Mouse (Mus musculus) 3T3-L1 (cell line): ENCODE measurements at regions not wholly inside any gene's neighbourhood (a gene's known extent, or its start where the extent isn't known, plus 50 kb on each side); places are given as distances from the start of the nearest gene placed in this dataset.

Source experiments
- DNase-seq: peaks from one replicate; pipeline ENCODE4 v3.0.0-alpha.2; 2015; ENCODE audit warnings: low read depth, low spot score

DNA sequence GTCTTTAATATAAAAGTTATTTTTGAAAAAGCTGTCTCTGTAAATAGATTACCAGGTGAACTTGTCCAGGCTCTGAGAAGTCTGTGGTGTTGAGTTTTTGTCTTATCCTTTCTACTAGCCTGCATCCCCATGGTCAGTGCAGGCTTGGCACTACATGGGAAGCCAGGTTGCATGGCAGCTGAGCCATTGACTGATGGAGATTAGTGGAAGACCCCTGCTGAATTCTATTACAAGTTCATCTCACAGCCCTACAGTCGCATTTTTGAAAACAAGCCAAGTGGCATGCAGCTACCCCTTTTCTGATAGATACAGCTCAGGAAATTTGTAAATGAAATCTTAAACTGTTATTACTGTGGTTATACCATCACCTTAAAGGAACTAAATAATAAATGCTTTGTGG is 101.2 kb upstream of the Fam184a start:
- DNase-seq = no peak

DNA sequence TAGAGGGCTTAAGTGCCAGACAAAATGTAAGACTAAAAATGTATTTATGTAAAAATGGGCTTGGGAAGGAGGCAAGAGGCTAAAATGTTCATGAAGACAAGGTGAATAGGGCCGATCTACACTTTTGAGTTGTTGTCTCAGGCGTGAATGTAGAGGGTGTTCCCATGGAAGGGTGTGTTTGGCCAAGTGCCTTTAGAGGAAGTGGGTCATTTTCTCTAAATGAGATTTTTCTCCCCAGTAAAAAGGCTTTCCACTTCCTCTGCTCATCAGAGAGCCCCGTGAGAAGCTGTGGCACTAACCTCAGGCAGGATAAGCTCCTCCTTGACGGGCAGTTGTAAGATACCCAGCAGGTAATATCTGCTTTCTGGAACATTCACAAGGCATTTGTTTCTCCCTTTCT is 99.6 kb upstream of the Fam184a start:
- DNase-seq = no peak

DNA sequence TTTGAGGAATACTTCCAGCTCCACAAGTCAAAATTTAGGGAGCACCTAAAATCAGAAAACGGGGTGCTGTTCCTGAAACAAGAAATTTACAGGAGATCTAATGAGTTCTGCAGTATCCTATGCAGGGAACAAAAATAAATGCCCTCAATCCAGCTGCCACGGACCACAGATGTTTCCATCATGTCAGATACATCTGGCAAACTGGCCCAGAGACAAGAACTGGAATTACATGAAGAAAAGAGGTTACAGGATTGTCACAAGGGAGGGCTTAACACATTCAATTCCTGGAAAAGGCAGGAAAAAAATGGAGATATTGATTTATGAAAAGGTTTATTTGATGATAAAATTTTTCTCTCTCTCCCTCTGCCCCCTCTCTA is 62.3 kb upstream of the Fam184a start:
- peak; percentile 64 for DNase-seq

DNA sequence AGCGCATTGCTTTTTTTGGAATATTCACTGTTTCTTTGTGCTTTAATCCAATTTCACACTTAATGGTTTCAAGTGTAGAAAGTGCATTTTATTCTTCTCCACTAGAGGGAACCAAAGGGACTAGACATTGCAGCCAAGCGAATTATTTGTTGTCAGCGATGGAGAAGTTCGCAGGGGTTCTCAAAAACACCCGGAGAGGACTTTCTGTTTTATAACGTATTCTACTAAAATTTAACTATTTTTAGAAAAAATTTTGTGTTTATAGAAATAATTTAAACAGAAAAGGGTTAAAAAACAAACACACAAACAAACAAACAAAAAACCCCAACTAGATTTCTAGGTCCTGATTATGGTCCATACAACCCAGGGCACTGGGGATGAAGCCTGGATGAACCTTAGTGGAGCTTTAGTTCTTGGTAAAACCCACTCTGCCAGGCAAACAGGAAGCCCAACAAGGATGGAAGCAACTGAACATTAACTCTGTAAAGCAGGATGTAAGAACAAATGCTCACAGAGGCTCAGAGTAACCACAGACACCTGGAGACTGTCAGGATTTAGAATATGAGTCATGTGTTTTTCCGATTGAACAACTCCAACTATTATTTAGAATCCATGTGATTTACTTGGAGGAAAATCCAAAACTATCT is 61.8 kb upstream of the Fam184a start:
- peak; percentile 74 for DNase-seq

DNA sequence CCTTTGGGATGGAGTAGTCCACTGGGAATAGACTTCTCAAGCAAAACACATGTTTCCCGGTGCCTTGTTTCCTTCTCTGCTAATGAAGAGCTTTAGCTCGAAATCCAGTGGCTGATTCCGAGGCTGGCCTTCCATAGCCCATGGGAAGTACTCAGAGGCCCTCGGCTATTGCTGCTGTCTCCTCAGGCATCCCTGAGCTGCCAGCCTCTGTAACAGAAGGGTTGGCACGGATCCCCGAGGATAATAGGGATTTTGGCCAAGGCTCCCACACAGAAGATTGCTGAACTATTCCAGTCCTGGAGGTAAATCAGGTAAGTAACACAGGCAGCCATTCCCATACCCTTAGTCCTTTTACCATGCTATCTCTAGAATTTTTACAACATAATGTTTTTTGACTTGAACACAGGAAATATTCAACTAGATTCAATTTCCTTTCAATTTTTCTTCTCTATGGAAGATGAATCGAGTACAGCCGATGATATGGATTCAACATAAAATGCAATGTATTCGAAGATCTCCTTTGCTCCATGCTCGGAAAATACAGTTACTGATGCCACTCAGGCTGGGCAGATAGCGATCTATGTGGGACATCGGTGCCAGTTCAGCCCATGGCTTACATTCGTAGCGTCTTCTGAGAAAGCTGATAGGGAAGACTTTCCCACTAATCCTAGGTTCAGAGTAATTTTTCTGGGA is 61.1 kb upstream of the Fam184a start:
- peak; percentile 2 for DNase-seq

DNA sequence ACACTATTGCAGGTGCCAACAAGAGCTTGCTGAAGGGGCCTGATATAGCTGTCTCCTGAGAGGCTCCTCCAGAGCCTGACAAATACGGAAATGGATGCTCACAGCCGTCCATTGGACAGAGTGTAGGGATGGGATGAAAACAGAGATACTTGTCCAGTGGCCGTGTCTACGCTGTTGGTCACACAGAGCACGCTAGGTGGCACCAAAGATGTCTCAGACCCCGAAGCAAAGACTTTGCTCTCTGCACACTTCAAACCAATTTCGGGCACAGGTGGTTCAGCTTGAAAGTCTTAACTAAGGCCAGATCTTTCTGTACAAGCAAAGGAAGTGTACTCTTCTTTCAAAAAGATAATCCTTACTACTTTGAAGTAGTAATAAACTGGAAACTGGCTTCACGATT is 55.8 kb upstream of the Fam184a start:
- DNase-seq = peak; percentile 21

DNA sequence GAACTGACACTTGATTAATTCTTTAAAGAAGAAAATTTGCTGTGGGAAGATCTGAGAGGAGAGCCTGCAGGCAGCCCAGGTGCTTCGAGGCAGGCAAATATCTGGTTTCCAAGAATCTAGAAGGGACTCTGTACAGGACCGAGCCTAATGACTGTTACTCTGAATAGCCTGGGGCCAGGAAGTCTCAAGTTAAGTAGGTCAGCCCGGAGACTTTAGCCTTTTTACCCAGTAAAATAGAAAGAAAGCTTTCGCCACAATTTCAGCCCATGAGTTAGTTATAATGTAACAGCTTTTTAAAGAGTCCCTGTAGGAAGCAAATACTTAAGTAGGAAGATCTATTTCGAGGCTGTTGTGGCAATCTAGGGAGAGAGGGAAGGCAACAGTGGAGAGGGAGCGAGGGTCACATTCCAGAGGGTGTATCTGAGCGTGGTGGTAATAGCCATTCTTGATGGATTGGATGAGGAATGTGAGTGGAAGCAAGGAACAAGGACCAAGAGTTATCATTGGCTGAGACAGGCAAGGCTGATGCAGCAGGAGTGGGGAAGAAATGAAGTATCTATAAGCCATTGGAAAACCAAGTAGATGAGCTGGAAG is 50.2 kb upstream of the Fam184a start:
- no peak for DNase-seq
